Mouse (Mus musculus) neural tube, embryonic 15.5 days (tissue): ENCODE data around the gene Nup50. TPM values are rescaled to one million over a fixed set of nuclear protein-coding genes. Genes with fewer than 3 reads are reported as not detected.

Experiments
- ATAC-seq: fragments of 200-750 bp; cut with Nextera tagmentation; 2 replicates; pipeline ENCODE4 v1.8.0; 2017; ENCODE audit warnings: mild to moderate bottlenecking, moderate TSS enrichment, moderate library complexity; ENCODE audit not compliant: low FRiP score
- H3K27ac ChIP-seq: fragments of 300-500 bp; sonication (generic); replicated peaks from 2 replicates; pipeline ENCODE4 v1.5.1; 2015; ENCODE audit warnings: mild to moderate bottlenecking, inconsistent platforms
- H3K27me3 ChIP-seq: fragments of 300-500 bp; sonication (generic); replicated peaks from 2 replicates; pipeline ENCODE4 v1.6.1; 2015; ENCODE audit warnings: inconsistent platforms
- H3K36me3 ChIP-seq: fragments of 300-500 bp; sonication (generic); 2 replicates; pipeline ENCODE4 v1.6.1; 2015; ENCODE audit warnings: inconsistent platforms
- H3K4me1 ChIP-seq: fragments of 300-500 bp; sonication (generic); 2 replicates; pipeline ENCODE4 v1.6.1; 2015; ENCODE audit warnings: inconsistent platforms
- H3K4me2 ChIP-seq: fragments of 300-500 bp; sonication (generic); 2 replicates; pipeline ENCODE4 v1.6.1; 2015; ENCODE audit warnings: inconsistent platforms, mild to moderate bottlenecking, moderate library complexity
- H3K4me3 ChIP-seq: fragments of 300-500 bp; sonication (generic); replicated peaks from 2 replicates; pipeline ENCODE4 v1.5.1; 2015; ENCODE audit warnings: mild to moderate bottlenecking, inconsistent platforms
- H3K9ac ChIP-seq: fragments of 300-500 bp; sonication (generic); replicated peaks from 2 replicates; pipeline ENCODE4 v1.6.1; 2015; ENCODE audit warnings: mild to moderate bottlenecking, inconsistent platforms
- H3K9me3 ChIP-seq: fragments of 300-500 bp; sonication (generic); replicated peaks from 2 replicates; pipeline ENCODE4 v1.6.1; 2016; ENCODE audit warnings: inconsistent platforms
- WGBS: fragments of 180-500 bp; shearing (Covaris S2); methylation state at CpG from one replicate; pipeline ENCODE4 v1.1.7; 2015; ENCODE audit warnings: mixed read lengths; 5-methylcytosine and 5-hydroxymethylcytosine counted together
- polyA plus RNA-seq: library from polyadenylated mRNA; unstranded; fragments of >200 nt; fragmentation: Nextera tagmentation; extraction: Ambion mirVana; gene quantifications from 2 replicates; pipeline ENCODE4 v1.2.1, GENCODE M21; 2015

Nup50 gene
- polyA plus RNA-seq, 1 experiment from 2014 or later = 21.5 TPM

DNA sequence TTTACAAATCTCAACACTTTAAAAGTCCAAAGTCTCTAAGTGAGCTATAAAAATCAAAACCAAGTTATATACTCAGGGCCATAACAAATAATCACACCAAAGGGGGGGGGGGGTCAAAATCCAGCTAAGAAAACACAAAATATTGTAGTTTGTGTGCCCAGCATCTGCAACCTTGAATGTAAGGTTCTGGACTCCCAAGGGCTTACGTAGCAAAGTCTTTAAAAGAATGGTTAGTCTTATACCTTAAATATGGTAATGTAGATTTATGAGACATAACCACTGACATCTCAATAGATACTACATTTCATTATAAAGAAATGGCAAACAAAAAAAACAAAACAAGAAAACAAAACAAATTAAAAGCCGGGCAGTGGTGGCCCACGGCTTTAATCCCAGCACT, 3.3 kb upstream of the Nup50 start, which contains the start of gene Gm29666:
TSS of gene Gm29666 (minus strand) at position 101 of the 400 bp plus-strand sequence.
- ATAC-seq = no peak
- 100% methylated on average over 3 of the region's 3 CpGs for WGBS
- H3K27me3 ChIP-seq = no peaks in the 10 kb centered on the region
- H3K27ac ChIP-seq = no peak within 1 kb of the TSS
- peaks cover 21% of the 10 kb centered on the region for H3K4me1 ChIP-seq
- H3K4me3 ChIP-seq = no peak within 1 kb of the TSS
- no peaks in the 10 kb centered on the region for H3K9me3 ChIP-seq
- no peak within 1 kb of the TSS for H3K9ac ChIP-seq
- no peak within 1 kb of the TSS for H3K4me2 ChIP-seq
- H3K36me3 ChIP-seq = no peaks in the 10 kb centered on the region

DNA sequence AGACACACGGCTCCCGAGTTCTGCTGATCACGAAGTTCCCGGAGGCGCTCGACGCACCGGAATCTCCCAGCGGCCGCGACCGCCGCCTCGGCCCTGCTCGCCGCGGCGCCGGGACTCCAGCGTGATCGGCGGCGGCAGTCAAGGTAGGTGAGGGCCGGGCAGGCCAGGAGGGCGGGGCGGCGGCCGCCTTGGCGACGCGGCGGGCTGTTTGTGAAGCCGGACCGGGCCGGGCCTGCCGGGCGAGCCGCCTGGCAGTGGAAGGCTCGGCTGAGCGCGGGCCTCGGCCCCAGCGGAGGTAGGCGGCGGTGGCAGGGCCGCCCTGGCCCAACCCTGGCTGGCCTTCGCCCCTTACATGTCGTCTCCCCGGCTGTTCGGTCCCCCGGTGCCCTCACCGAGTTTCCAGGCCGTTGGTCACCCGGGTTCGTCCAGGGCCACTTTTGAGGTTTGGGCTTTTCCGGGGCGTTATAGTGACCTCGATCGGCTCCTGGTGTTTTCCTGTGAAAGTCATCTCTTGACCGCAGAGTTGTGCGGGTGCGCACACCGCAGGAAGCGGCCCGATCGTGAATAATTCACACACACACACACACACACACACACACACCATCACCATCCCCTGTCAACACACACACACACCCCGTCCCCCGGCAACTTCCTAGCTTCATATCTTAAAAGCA, 434 bp downstream of the Nup50 start:
- under 1% methylated on average over 60 of the region's 68 CpGs for WGBS
- Histone ChIP-seq H3K27ac (peak overlapping the region; percentile 97), H3K9ac (peak overlapping the region; percentile 96), H3K36me3 (peaks cover 14% of the 10 kb centered on the region), H3K27me3 (no peaks in the 10 kb centered on the region), H3K4me3 (peak overlapping the region; percentile 98), H3K4me2 (peak overlapping the region; percentile 76), H3K9me3 (no peaks in the 10 kb centered on the region), H3K4me1 (peaks cover 33% of the 10 kb centered on the region)
- peak; percentile 68 for ATAC-seq

DNA sequence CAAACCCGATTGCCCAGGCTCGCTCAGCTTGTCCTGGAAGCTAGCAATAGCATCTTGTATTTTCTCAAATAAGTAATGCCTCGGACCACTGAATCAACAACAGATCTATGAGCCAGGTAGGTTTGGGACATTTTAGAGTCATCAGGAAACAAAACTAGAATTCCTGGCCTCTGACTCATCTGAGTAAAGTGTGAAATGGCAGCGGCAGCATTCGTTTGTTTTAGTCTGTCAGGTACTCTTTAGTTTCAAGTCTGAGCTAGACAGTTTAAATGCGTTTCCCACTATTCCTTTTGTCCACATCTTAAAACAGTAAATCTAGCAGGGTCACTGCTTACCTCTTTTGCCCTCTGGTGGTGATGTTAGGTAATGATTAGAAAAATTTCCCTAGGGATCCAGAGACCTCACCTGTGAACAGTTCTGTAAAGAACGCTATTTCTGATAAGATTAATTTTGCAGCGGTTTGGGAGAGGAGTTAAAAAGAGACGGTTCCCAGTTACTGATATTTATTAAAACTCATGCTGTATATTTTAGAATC, 1.6 kb downstream of the Nup50 start:
- Histone ChIP-seq H3K4me2 (peak overlapping the region; percentile 76), H3K4me3 (peak overlapping the region; percentile 98), H3K9me3 (no peaks in the 10 kb centered on the region), H3K36me3 (peaks cover 26% of the 10 kb centered on the region), H3K27me3 (no peaks in the 10 kb centered on the region), H3K27ac (no peak overlapping the region), H3K9ac (peak overlapping the region; percentile 96), H3K4me1 (peaks cover 33% of the 10 kb centered on the region)
- 14% methylated on average over 9 of the region's 9 CpGs for WGBS
- no peak for ATAC-seq

DNA sequence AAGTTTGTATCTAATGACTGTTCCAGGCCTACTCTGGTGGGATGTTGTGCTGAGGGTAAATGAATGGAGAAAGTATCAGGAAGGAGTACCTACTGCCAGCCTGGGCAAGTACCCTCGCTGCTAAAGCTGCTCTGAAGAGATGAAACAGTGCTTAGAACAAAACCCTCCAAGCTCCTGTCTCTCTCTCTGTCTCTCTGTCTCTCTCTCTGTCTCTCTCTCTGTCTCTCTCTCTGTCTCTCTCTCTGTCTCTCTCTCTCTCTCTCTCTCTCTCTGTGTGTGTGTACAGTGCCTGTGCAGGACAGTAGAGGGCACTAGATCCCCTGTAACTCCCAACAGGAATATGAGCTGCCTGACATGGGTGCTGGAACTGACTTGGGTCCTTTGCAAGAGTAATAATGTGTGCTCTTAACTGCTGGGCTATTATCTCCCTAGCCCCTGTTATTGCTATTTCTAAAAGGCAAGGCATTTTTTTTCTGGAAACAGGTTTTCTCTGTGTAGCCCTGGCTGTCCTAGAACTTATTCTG, 2.3 kb downstream of the Nup50 start:
- H3K27ac ChIP-seq = no peak overlapping the region
- H3K9ac ChIP-seq = no peak overlapping the region; the same call in 1 of the 2 replicates
- H3K4me2 ChIP-seq = peak overlapping the region; percentile 76
- H3K4me1 ChIP-seq = peaks cover 33% of the 10 kb centered on the region
- H3K4me3 ChIP-seq = peak overlapping the region; percentile 98
- no peaks in the 10 kb centered on the region for H3K9me3 ChIP-seq
- no peak for ATAC-seq
- no peaks in the 10 kb centered on the region for H3K27me3 ChIP-seq
- WGBS = 61% methylated on average over 1 of the region's 1 CpGs
- H3K36me3 ChIP-seq = peaks cover 33% of the 10 kb centered on the region

DNA sequence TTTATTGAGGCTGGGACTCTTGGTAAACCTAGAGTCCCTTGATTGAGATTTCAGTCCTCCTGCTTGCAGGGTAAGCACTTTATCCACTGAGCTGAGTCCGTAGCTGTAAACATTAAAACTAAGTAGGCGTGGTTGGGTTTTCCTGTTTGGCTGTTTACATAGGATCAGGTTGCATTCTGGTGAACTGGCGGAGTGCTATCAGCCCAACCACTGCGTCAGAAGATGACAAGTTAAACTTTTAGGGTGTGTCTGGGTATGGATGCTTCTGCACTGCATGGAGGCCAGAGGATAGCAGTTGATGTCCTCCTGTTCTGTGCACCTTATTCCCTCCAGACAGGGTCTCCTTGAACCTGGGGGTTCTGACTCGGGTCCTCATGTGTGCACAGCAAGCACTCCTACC, 9.1 kb downstream of the Nup50 start:
- Histone ChIP-seq H3K4me1 (no peaks in the 10 kb centered on the region; the same call in 1 of the 2 replicates), H3K27ac (no peak overlapping the region), H3K4me3 (no peak overlapping the region), H3K36me3 (peaks cover 98% of the 10 kb centered on the region), H3K9ac (no peak overlapping the region), H3K27me3 (no peaks in the 10 kb centered on the region), H3K9me3 (no peaks in the 10 kb centered on the region), H3K4me2 (no peak overlapping the region)
- WGBS = 84% methylated on average over 5 of the region's 5 CpGs
- ATAC-seq = no peak

DNA sequence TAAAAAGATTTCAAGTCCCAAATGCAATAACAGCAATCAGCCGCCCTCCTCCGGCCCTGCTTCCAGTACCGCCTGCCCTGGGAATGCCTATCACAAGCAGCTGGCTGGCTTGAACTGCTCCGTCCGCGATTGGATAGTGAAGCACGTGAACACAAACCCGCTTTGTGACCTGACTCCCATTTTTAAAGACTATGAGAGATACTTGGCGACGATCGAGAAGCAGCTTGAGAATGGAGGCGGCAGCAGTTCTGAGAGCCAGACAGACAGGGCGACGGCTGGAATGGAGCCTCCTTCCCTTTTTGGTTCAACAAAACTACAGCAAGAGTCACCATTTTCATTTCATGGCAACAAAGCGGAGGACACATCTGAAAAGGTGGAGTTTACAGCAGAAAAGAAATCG, 11.7 kb downstream of the Nup50 start:
- peaks cover 98% of the 10 kb centered on the region for H3K36me3 ChIP-seq
- no peaks in the 10 kb centered on the region; the same call in 1 of the 2 replicates for H3K4me1 ChIP-seq
- H3K4me2 ChIP-seq = no peak overlapping the region
- H3K9me3 ChIP-seq = no peaks in the 10 kb centered on the region
- H3K4me3 ChIP-seq = no peak overlapping the region
- no peak overlapping the region for H3K9ac ChIP-seq
- H3K27me3 ChIP-seq = no peaks in the 10 kb centered on the region
- no peak for ATAC-seq
- H3K27ac ChIP-seq = no peak overlapping the region
- WGBS = 88% methylated on average over 16 of the region's 16 CpGs

DNA sequence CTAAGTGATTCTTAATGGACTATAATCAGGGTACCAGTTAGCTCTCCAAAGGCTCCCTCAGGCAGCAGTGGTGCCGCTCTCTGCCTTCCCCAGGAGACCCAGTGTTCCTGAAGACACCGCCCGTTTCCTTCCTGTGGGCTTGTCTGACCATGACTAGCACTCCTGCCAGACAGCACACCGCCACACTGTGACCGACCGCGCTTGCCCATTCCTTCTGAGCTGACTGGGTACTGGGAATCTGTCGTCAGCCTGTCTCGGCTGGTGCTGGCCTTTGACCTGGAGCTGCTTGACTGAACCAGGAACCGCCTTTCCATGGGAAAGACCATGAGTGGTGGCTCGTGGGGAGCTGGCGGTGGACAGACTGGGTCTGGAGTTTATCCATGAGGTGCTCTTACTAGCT, 16.9 kb downstream of the Nup50 start:
- no peaks in the 10 kb centered on the region for H3K27me3 ChIP-seq
- H3K9me3 ChIP-seq = no peaks in the 10 kb centered on the region
- no peak overlapping the region for H3K9ac ChIP-seq
- H3K4me2 ChIP-seq = no peak overlapping the region
- no peak overlapping the region for H3K4me3 ChIP-seq
- no peak for ATAC-seq
- WGBS = 78% methylated on average over 12 of the region's 12 CpGs
- no peak overlapping the region for H3K27ac ChIP-seq
- H3K4me1 ChIP-seq = no peaks in the 10 kb centered on the region; the same call in 1 of the 2 replicates
- peaks cover 75% of the 10 kb centered on the region for H3K36me3 ChIP-seq

DNA sequence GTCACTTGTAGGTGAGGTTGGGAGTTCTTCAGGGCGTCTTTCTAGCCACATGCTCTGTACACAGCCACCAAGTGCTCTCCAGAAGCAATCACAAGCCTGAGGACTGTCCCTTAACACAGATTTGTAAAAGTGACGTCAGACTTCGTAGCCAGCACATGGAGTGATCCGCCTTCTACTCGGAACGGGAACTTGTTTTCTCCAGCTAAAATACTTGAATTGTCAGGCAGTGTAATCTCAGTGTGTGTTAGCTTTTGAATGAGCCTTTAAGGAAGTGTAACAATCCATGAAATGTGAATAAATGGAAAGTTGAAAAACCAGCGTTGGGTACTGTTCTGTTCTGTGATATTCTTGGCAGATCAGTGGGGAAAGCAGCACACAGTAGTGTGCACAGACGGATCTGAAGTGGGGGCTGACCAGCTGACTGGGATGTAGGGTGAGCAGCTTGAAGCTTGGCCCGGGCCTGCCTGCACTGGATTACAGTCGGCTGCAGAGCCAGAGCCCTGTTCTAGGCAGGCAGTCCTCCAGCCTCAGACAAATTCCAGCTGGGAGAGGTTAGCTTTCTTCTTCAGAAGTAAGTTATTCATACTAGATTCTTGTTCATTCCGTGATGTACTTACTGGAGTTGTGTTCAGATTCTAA, 19.6 kb downstream of the Nup50 start:
- 65% methylated on average over 11 of the region's 11 CpGs for WGBS
- ATAC-seq = no peak
- Histone ChIP-seq H3K9me3 (no peaks in the 10 kb centered on the region), H3K27ac (peak overlapping the region; percentile 37; the same call in 1 of the 2 replicates), H3K4me1 (no peaks in the 10 kb centered on the region), H3K27me3 (no peaks in the 10 kb centered on the region), H3K9ac (no peak overlapping the region), H3K4me2 (no peak overlapping the region), H3K4me3 (no peak overlapping the region), H3K36me3 (peaks cover 56% of the 10 kb centered on the region)

DNA sequence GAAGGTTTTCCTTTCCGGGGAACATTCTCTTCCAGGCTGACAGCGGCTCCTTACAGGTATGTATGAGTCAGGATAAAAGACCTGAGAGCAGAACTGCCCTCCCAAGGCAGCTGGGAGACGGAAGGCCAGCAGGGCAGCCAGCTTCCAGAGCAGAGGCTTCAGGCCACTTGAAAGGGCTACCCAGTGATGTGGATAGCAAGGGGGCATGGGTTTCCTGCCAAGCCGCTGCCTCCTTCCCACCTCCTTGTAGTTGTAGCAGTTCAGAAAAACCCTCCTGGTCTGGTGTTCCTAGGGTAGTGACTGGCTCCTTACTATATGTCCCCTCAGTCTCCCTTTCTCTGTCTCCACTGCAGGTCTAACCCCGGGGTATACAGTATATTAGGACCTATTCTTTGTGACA, 21.1 kb downstream of the Nup50 start:
- peaks cover 56% of the 10 kb centered on the region for H3K36me3 ChIP-seq
- no peak overlapping the region for H3K4me3 ChIP-seq
- no peak overlapping the region for H3K4me2 ChIP-seq
- H3K27me3 ChIP-seq = no peaks in the 10 kb centered on the region
- no peaks in the 10 kb centered on the region for H3K9me3 ChIP-seq
- H3K9ac ChIP-seq = no peak overlapping the region
- H3K27ac ChIP-seq = no peak overlapping the region
- H3K4me1 ChIP-seq = no peaks in the 10 kb centered on the region
- WGBS = 89% methylated on average over 5 of the region's 5 CpGs
- ATAC-seq = no peak

DNA sequence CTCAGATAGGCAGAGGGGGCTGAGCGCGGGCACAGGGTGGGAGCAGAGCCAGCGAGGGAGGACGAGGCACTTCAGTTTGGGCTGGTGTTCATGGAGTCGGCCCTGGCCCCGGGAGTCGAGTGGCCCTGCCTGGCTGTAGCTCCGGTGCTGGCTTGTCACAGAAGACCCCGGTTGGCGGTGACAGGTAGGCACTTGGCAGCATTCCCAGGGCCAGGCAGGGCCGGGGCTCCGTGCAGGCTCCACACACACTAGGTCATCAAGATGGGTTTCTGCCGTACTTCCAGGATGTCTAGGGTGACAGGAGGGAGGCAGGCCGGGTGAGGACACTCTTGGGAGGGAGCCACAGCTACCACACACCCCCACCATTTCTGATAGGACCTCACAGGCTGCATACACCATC, 25.8 kb downstream of the Nup50 start:
- no peaks in the 10 kb centered on the region for H3K9me3 ChIP-seq
- H3K4me3 ChIP-seq = no peak overlapping the region
- H3K9ac ChIP-seq = no peak overlapping the region
- H3K36me3 ChIP-seq = peaks cover 70% of the 10 kb centered on the region
- 89% methylated on average over 14 of the region's 14 CpGs for WGBS
- H3K4me1 ChIP-seq = no peaks in the 10 kb centered on the region
- H3K27ac ChIP-seq = no peak overlapping the region
- H3K4me2 ChIP-seq = no peak overlapping the region
- no peak for ATAC-seq
- H3K27me3 ChIP-seq = no peaks in the 10 kb centered on the region

DNA sequence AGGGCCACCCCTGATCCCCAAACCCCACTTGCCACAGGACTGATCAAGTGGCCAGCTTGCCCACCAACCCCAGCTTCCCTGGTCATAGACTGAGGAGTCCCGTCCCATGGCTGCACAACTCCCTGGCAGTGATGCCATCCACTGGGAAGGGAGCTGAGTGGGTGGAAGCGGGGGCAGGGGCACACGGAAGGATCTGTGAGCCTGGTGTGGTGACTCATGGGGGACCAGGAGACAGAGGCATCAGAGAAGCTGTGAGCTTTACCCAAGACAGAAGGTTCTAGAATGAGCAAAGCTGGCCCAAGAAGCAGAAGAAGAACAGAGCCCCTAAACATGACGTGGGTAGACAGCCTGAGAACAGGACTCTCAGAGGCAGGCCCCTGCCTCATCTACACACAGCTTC, 26.8 kb downstream of the Nup50 start:
- no peaks in the 10 kb centered on the region for H3K9me3 ChIP-seq
- no peaks in the 10 kb centered on the region for H3K27me3 ChIP-seq
- ATAC-seq = no peak
- no peaks in the 10 kb centered on the region for H3K4me1 ChIP-seq
- no peak overlapping the region for H3K9ac ChIP-seq
- H3K4me3 ChIP-seq = no peak overlapping the region
- H3K4me2 ChIP-seq = no peak overlapping the region
- peaks cover 78% of the 10 kb centered on the region for H3K36me3 ChIP-seq
- no peak overlapping the region for H3K27ac ChIP-seq
- 91% methylated on average over 4 of the region's 4 CpGs for WGBS

DNA sequence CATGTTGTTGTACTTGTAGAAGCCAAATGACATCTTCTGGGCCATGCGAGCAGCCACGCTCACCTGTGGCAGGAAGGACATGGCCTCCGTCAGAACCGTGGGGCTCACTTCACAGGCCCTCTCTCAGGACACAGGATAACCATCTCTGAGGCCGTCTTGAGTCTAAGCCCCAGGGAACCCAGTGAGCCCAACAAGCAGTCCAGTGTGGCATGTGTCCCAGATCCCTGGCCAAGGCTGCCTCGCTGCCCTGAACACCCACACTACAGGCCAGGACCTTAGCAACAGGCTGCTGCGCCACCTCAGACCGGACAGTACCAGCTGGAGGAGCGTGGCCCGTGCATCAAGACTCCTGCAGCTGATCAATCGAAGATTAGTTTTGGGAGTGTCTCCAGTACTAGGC, 30.0 kb downstream of the Nup50 start:
- H3K4me3 ChIP-seq = no peak overlapping the region
- H3K4me1 ChIP-seq = peaks cover 10% of the 10 kb centered on the region
- H3K9ac ChIP-seq = no peak overlapping the region
- no peak overlapping the region for H3K4me2 ChIP-seq
- peaks cover 78% of the 10 kb centered on the region for H3K36me3 ChIP-seq
- no peaks in the 10 kb centered on the region for H3K27me3 ChIP-seq
- 93% methylated on average over 11 of the region's 11 CpGs for WGBS
- H3K27ac ChIP-seq = no peak overlapping the region
- no peak for ATAC-seq
- H3K9me3 ChIP-seq = no peaks in the 10 kb centered on the region
